Mouse (Mus musculus): ENCODE results near the gene Trim2. TPM values are rescaled to one million over a fixed set of nuclear protein-coding genes. Genes with fewer than 3 reads are reported as not detected.

The Trim2 gene
- total and polyA plus RNA-seq, 3 experiments, result 2.4 to 3.3 (median 2.5) TPM

- peaks cover 6 to 36% of the 10 kb centered on the region in 2 experiments for H3K36me3 ChIP-seq (replicated peaks in 1 of 2; ENCODE audit: control insufficient read depth in 1 of 2, insufficient read depth in 1 of 2, low read length in 1 of 2)
- H3K9ac ChIP-seq (ENCODE audit: insufficient read depth, low read depth), result no peak overlapping the region
- H3K79me2 ChIP-seq (replicated peaks; ENCODE audit: control insufficient read depth, extremely low read depth, insufficient read depth, poor library complexity, severe bottlenecking), result no peaks in the 10 kb centered on the region
- no peak for DNase-seq (ENCODE audit: extremely low read depth)
- no peaks in the 10 kb centered on the region for H3K4me1 ChIP-seq (ENCODE audit: control insufficient read depth in 1 of 2, insufficient read depth in 2 of 2)
- no peak overlapping the region for H3K4me2 ChIP-seq (ENCODE audit: insufficient read depth, low read depth, poor library complexity, severe bottlenecking)
- TF ChIP-seq NELFE (IDR thresholded peaks at IDR 0.05; ENCODE audit: low read depth, low read length), result no peak
- TF ChIP-seq HCFC1 (IDR thresholded peaks at IDR 0.05; ENCODE audit: low read depth, low read length), result no peak
- no peak for TF ChIP-seq NRF1 (IDR thresholded peaks at IDR 0.05; ENCODE audit: low read depth, low read length)
- no peak for TF ChIP-seq CHD1 (IDR thresholded peaks at IDR 0.05; ENCODE audit: low read depth, low read length)
- TF ChIP-seq TCF12 (IDR thresholded peaks at IDR 0.05; ENCODE audit: low read depth, low read length), result no peak
- TF ChIP-seq E2F4 (IDR thresholded peaks at IDR 0.05; ENCODE audit: insufficient replicate concordance, low read depth, low read length), result no peak
- no peak for TF ChIP-seq CHD2 (IDR thresholded peaks at IDR 0.05; ENCODE audit: low read length)
- TF ChIP-seq JUND (conservative IDR thresholded peaks at IDR 0.05; ENCODE audit: low read depth, low read length), result no peak
- TF ChIP-seq MXI1 (IDR thresholded peaks at IDR 0.05; ENCODE audit: low read depth, low read length), result no peak
- no peak for TF ChIP-seq TBP (conservative IDR thresholded peaks at IDR 0.05; ENCODE audit: low read depth, low read length)
- TF ChIP-seq BHLHE40 (IDR thresholded peaks at IDR 0.05; ENCODE audit: low read depth, low read length), result no peak
- no peak for TF ChIP-seq RCOR1 (conservative IDR thresholded peaks at IDR 0.05; ENCODE audit: low read depth, low read length)
- TF ChIP-seq ELF1 (IDR thresholded peaks at IDR 0.05; ENCODE audit: low read depth, low read length), result no peak
- no peak for TF ChIP-seq GABPA (IDR thresholded peaks at IDR 0.05; ENCODE audit: insufficient replicate concordance, low read depth, low read length)
- TF ChIP-seq KAT2A (IDR thresholded peaks at IDR 0.05; ENCODE audit: insufficient replicate concordance, low read length), result no peak
- dilution Hi-C loops (cut with MboI; ENCODE audit: extremely low pct_ligation_motif_present, extremely low pct_unique_long_range_greater_than_20kb, low sequenced_read_pairs) (no loop called here), in situ Hi-C loops (cut with MboI; ENCODE audit: low pct_ligation_motif_present, low pct_unique_long_range_greater_than_20kb, low sequenced_read_pairs) (no loop called here)
- no peak overlapping the region for H3K4me3 ChIP-seq (replicated peaks in 1 of 3; ENCODE audit: low read depth in 2 of 3, low read length in 2 of 3, poor library complexity in 1 of 3)
- H3K27ac ChIP-seq (ENCODE audit: insufficient read depth, low read depth), result no peak overlapping the region
- no peaks in the 10 kb centered on the region for H3K27me3 ChIP-seq (replicated peaks)
- H3K9me3 ChIP-seq (replicated peaks; ENCODE audit: low read length), result no peaks in the 10 kb centered on the region
These were observed 115.4 kb downstream of the Trim2 start for GRCm38 (mm10) chr3:84191141-84191881.

- H3K9ac ChIP-seq (ENCODE audit: insufficient read depth, low read depth), result no peak overlapping the region
- dilution Hi-C loops (cut with MboI; ENCODE audit: extremely low pct_ligation_motif_present, extremely low pct_unique_long_range_greater_than_20kb, low sequenced_read_pairs), result no loop called here
- H3K4me3 ChIP-seq (replicated peaks in 1 of 3; ENCODE audit: low read depth in 2 of 3, low read length in 2 of 3, poor library complexity in 1 of 3), result no peak overlapping the region
- in situ Hi-C loops (cut with MboI; ENCODE audit: low pct_ligation_motif_present, low pct_unique_long_range_greater_than_20kb, low sequenced_read_pairs), result no loop called here
- no peak overlapping the region for H3K27ac ChIP-seq (ENCODE audit: insufficient read depth, low read depth)
- H3K4me2 ChIP-seq (ENCODE audit: insufficient read depth, low read depth, poor library complexity, severe bottlenecking), result no peak overlapping the region
- H3K4me1 ChIP-seq (ENCODE audit: control insufficient read depth in 1 of 2, insufficient read depth in 2 of 2), result no peaks in the 10 kb centered on the region
- no peaks in the 10 kb centered on the region for H3K79me2 ChIP-seq (replicated peaks; ENCODE audit: control insufficient read depth, extremely low read depth, insufficient read depth, poor library complexity, severe bottlenecking)
- H3K9me3 ChIP-seq (replicated peaks; ENCODE audit: low read length), result no peaks in the 10 kb centered on the region
- no peak for DNase-seq (ENCODE audit: extremely low read depth)
- TF ChIP-seq SIN3A (IDR thresholded peaks at IDR 0.05; ENCODE audit: low read length), result no peak
- no peaks in the 10 kb centered on the region for H3K27me3 ChIP-seq (replicated peaks)
- H3K36me3 ChIP-seq (replicated peaks in 1 of 2; ENCODE audit: control insufficient read depth in 1 of 2, insufficient read depth in 1 of 2, low read length in 1 of 2), result peaks cover 6 to 31% of the 10 kb centered on the region in 2 experiments
These were observed 116.1 kb downstream of the Trim2 start for GRCm38 (mm10) chr3:84190513-84191061.

Data from CH12.LX (cell line).